Mouse (Mus musculus) subcutaneous adipose tissue, adult 2 months (tissue): ENCODE results near the gene Trim40. TPM values are rescaled to one million over a fixed set of nuclear protein-coding genes. Genes with fewer than 3 reads are reported as not detected.

Experiments
- polyA plus RNA-seq: library from polyadenylated mRNA; depleted of rRNA; stranded (reverse); fragments of >200 nt; gene quantifications from 2 replicates; pipeline ENCODE4 v1.2.3, GENCODE M21; 2012; ENCODE audit warnings: low replicate concordance; rRNA removed

Gene Trim40
- polyA plus RNA-seq = not detected in 2 replicates

GRCm38 (mm10) chr17:36890073-36890903, at the start of gene Trim40:
TSS of gene Trim40 (minus strand) at chr17:36890123.

GRCm38 (mm10) chr17:36897552-36898205, 7.8 kb upstream of the Trim40 start, which contains the start of gene Trim31:
TSS of gene Trim31 (plus strand) at chr17:36898118.

GRCm38 (mm10) chr17:36869284-36869954, 20.5 kb downstream of the Trim40 start, which contains the start of gene Trim10:
TSS of gene Trim10 (plus strand) at chr17:36869574.

GRCm38 (mm10) chr17:36866719-36867527, 23.0 kb downstream of the Trim40 start, which contains the start of gene Trim15:
TSS of gene Trim15 (minus strand) at chr17:36867210.

GRCm38 (mm10) chr17:36836874-36837647, 52.9 kb downstream of the Trim40 start, which contains the start of gene Trim26:
TSS of gene Trim26 (plus strand) at chr17:36837134.

Other genes with a start within 250 kb of the Trim40 start
- 0.86 and 3.3 TPM in 2 replicates for gene H2-M9, start 247.5 kb downstream of the Trim40 start, polyA plus RNA-seq
- not detected in 2 replicates for gene H2-M1, start 217.9 kb downstream of the Trim40 start, polyA plus RNA-seq
- gene H2-M10.5, start 117.2 kb downstream of the Trim40 start, polyA plus RNA-seq = not detected in 2 replicates
- not detected in 2 replicates for gene H2-M10.6, start 78.0 kb downstream of the Trim40 start, polyA plus RNA-seq
- gene Trim26, start 53.0 kb downstream of the Trim40 start, polyA plus RNA-seq = 31.1 and 42.7 TPM in 2 replicates
- 0.10 TPM in 1 of 2 replicates, not detected in the other for gene Trim15, start 22.9 kb downstream of the Trim40 start, polyA plus RNA-seq
- gene Trim10, start 20.5 kb downstream of the Trim40 start, polyA plus RNA-seq = 0.04 and 0.06 TPM in 2 replicates
- gene Trim31, start 8.0 kb upstream of the Trim40 start, polyA plus RNA-seq = not detected in 2 replicates
- 0.54 and 2.1 TPM in 2 replicates for gene Rnf39, start 52.8 kb upstream of the Trim40 start, polyA plus RNA-seq
- 34.2 and 43.5 TPM in 2 replicates for gene Ppp1r11, start 61.6 kb upstream of the Trim40 start, polyA plus RNA-seq
- 25.6 and 47.3 TPM in 2 replicates for gene Znrd1, start 68.4 kb upstream of the Trim40 start, polyA plus RNA-seq
- 2.5 and 4.2 TPM in 2 replicates for gene Znrd1as, start 68.5 kb upstream of the Trim40 start, polyA plus RNA-seq
- 0.19 TPM in 1 of 2 replicates, not detected in the other for gene 2410137M14Rik, start 91.1 kb upstream of the Trim40 start, polyA plus RNA-seq
- 0.19 and 0.95 TPM in 2 replicates for gene H2-M5, start 99.4 kb upstream of the Trim40 start, polyA plus RNA-seq
- 7.8 and 20.5 TPM in 2 replicates for gene Zfp57, start 111.0 kb upstream of the Trim40 start, polyA plus RNA-seq
- not detected in 2 replicates for gene Mog, start 133.3 kb upstream of the Trim40 start, polyA plus RNA-seq
- gene Gabbr1, start 155.8 kb upstream of the Trim40 start, polyA plus RNA-seq = 30.9 and 71.8 TPM in 2 replicates
- not detected in 2 replicates for gene Olfr90, start 198.4 kb upstream of the Trim40 start, polyA plus RNA-seq
- gene Olfr91, start 208.2 kb upstream of the Trim40 start, polyA plus RNA-seq = not detected in 2 replicates
- not detected in 2 replicates for gene Olfr92, start 230.0 kb upstream of the Trim40 start, polyA plus RNA-seq